ENCODE assay signal across 15 mouse cellular contexts in genomic region chr2:71022991-71023390, GRCm38 (mm10).
DNase-seq lines count a peak whose midpoint lies in the region.
"Had no signal": no experiment of that assay in that cellular context is flagged by ENCODE, and none has a peak within 500 bp of the region (broad histone marks: within the 10 kb centered on the region; RNA-seq: fewer than 3 reads in every experiment).

No protein-coding gene starts in this region.

- DNase-seq in spleen, postnatal 36 days (ENCODE audit: low spot score in 2 of 2): peak; percentile 25 to 29
- no peak for DNase-seq in spleen, postnatal 14 days (ENCODE audit: low spot score in 2 of 2)
- DNase-seq in ES-CJ7 (ENCODE audit: low read depth, low spot score) (peak; percentile 32), ZHBTc4 (ENCODE audit: low read depth, low spot score) (peak; percentile 41)
- DNase-seq in embryo, embryonic 10 days (ENCODE audit: low spot score): no peak
- DNase-seq in frontal cortex, postnatal 10 days (ENCODE audit: low spot score in 2 of 2): no peak
- DNase-seq: adrenal gland, adult 8-10 months; adrenal gland, postnatal 25 days; cerebellum, adult 11-12 months; cerebellum, adult 8-10 months; cerebellum, postnatal 10 days; cerebellum, postnatal 36 days; gastrocnemius, postnatal 36 days; kidney, adult 11 months; kidney, adult 8-10 months had no signal

Comparison
In these comparisons a context has a peak if more than half of its experiments do, and no peak if none do; other contexts are left out.
1. DNase-seq: peak in spleen, postnatal 36 days (2 of 2), ES-CJ7 (single experiment) and ZHBTc4 (single experiment); none in spleen, postnatal 14 days (0 of 2), embryo, embryonic 10 days (single experiment) and frontal cortex, postnatal 10 days (0 of 2).